Mouse (Mus musculus): ENCODE results near the gene Eri3.

GRCm38 (mm10) chr4:117665531-117665930 lies 115.4 kb downstream of the Eri3 start:
- TF ChIP-seq POLR2A (IDR thresholded peaks at IDR 0.05; ENCODE audit: borderline replicate concordance, extremely low read depth, insufficient read depth, insufficient read length, poor library complexity, severe bottlenecking) (no peak), CTCF (IDR thresholded peaks at IDR 0.05; ENCODE audit: borderline replicate concordance, extremely low read depth, insufficient read depth, insufficient read length) (no peak)
